Mouse (Mus musculus) neutrophil, adult 5-6 weeks (primary cell): ENCODE results near the gene Tldc1. TPM values are rescaled to one million over a fixed set of nuclear protein-coding genes. Genes with fewer than 3 reads are reported as not detected.

ENCODE experiments used
- ATAC-seq: fragments of 151-379, 151-347 bp; 2 replicates; pipeline ENCODE4 v1.8.0; 2017; ENCODE audit warnings: mild to moderate bottlenecking, moderate TSS enrichment; ENCODE audit not compliant: insufficient number of reproducible peaks, poor library complexity, low FRiP score, severe bottlenecking; ENCODE audit errors: extremely low read depth
- total RNA-seq: library from RNA; stranded (forward); fragments of 200-1000 nt; gene quantifications from 2 replicates; pipeline ENCODE4 v1.2.3, GENCODE M21; 2017

The Tldc1 gene
- total RNA-seq, 1 experiment from 2014 or later: 4.2 TPM

DNA sequence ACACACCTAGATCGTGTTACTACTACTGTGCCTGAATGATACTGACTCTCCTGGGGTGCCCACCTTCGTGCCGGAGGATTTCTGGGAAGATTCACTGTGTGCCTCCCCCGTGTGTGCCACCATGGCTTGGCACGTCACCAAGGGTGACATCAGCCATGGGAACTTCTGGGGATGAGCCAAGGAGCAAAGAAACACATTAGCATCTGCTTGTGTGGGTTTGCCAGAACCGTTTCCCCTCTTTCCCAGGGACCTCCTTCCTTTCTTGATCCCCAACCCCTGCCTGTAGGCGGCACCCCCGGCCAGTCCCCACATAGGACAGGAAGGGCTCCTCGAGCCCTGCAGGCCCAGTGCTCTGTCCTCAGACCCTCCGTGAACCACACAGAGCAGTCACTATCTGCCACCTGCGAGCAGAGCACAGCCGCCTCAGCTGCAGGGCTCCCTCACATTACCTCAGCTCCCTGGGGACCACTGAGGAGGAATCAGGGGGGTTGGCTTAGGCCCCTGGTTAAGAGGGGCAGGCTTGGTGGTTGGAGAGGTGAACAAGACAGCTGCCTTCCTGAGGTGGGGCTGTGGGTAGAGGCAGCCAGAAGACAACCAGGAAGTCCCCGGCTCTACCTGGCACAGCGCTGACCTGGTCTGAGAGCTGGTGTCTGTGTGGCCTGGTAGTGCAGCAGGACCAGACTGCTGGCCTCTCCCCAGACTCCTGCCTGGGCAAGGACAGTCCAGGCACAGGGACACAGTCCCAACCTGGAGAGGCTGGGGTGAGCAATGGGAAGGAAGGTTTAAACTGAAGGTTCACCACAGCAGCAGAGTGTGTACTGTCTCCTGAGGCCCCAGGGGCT, 28.4 kb upstream of the Tldc1 start:
- ATAC-seq: peak; percentile 85

DNA sequence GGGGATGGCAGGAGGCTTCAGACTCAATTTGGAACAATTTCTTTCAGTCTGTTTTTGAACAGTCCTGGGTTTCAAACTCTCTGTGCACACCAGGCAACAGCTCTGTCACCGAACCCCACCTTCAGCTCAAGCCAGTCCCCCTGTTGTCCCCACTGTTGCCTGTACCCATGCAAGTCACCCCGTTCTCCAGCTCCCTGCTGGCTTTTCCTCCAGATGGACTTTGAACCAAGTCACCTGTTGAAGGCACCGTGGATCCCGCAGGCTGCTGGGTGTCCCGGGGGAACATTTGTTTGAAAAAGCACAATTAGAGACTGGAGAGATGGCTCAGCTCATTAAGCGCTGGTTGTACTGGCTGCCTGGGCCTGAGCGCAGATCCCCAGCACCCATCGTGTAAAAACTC, 27.1 kb upstream of the Tldc1 start:
- ATAC-seq: no peak

- no peak for ATAC-seq
Observed at GRCm38 (mm10) chr8:119802592-119802991, 24.4 kb upstream of the Tldc1 start.

- no peak for ATAC-seq
Observed at GRCm38 (mm10) chr8:119801168-119801567, 23.0 kb upstream of the Tldc1 start.

DNA sequence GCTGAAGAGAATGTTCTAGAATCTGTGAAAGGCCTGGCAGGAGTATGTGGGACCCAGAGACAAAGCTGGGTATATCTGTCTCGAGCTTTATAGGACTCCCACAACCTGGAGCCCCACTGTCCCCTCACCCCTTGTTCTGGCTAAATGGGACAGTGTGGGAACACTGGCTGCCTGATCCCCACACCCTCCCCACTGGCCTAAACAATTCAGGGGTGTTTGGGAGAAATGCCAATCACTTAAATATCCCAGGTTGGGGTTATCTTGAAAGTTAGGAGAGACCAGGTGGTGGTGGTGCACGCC, 20.7 kb upstream of the Tldc1 start:
- ATAC-seq: no peak

- ATAC-seq: peak; percentile 67
Observed at GRCm38 (mm10) chr8:119798170-119798964, 20.2 kb upstream of the Tldc1 start.

GRCm38 (mm10) chr8:119795651-119796050, 17.4 kb upstream of the Tldc1 start:
- ATAC-seq: no peak

DNA sequence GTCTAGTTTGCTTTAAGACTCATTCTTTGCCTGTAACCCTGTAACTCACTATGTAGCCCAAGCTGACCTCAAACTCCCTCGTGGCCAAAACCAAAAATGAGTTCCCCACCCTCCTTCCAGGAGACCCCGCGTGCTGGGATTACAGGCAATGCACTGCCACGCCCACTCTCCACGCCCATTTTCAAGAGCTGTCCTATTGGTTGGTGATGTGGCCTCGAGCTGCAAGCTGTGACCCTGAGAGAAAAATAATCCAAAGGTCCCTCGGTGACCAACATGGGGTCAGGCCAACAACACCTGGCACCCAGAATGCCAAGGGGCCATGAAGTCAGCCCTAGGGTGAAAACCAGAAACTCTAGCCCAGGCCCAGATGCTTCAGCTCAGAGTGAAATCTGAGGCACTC, 16.5 kb upstream of the Tldc1 start:
- ATAC-seq: no peak

- no peak for ATAC-seq
Observed at GRCm38 (mm10) chr8:119791804-119792704, 13.8 kb upstream of the Tldc1 start.

DNA sequence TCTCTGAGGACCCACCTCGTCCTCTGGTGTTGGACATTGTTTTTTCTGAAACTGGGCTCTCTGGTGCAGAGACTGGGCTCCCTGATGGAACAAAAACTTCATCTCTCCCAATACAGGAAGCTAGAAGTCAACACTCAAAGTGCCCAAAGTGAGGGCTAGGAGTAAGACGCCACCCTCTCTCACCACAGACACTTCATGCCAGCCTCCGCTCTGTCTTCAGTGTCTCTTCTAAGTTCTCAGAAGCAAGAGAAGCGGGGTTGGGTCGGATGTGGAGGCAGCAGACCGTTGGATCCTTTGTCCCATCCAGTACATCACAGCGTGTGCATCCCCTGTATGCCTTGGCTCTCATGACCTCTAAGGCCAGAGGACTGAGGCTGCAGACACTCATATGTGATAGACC, 11.4 kb upstream of the Tldc1 start:
- no peak for ATAC-seq

DNA sequence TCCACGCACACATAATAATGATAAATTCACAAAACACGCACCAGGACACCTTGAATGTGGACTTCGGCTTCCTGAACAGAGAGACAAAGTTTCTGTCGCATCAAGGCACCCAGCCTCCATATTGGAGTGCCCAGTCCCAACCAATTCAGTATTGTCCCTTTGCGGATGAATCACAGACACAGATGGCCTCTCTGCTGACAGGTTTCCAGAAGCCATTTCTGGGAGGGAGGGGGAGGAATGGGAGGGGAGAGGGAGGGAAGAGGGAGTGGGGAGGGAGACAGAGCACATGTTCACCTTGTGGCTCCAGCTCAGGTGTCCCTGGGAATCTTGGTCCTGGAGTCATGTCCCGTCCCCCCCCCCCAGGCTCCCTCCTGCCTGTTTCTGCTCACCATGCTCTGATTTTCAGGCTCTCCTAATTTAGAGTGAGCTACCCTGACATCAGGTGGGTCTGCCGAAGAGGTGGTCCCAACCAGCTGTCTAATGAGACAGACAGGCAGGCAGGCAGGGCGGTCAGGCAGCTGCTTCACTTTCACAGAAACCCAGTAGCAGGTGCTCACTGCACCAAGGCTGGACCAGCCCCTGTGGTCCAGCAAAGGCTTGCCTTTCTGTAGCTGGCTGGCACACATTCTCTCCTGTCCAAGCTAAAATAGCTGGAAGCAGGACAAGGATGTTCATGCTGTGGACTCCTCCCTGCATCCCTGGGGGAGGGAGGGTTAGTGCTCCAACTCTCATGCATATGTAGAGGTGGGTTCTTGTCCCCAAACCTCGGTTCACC, 10.6 kb upstream of the Tldc1 start:
- no peak for ATAC-seq

DNA sequence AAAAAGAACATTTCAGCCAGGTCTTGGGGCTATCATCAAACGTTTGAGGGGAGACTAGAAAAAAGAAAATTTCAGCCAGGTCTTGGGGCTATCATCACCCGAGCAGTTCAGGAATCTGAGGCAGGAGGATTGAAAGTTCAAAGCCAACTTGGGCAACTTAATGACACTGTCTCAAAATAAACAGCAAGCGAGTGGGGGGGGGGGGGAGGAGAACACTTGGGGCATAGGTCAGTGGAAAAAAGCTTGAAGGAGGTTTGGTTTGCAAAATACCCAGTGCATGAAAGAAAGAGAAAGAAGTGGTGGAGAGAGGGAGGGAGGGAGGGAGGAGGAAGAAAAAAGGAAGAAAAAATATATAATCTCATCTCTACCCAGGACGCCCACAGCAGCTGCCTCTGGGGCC, 9.1 kb upstream of the Tldc1 start:
- ATAC-seq: no peak

DNA sequence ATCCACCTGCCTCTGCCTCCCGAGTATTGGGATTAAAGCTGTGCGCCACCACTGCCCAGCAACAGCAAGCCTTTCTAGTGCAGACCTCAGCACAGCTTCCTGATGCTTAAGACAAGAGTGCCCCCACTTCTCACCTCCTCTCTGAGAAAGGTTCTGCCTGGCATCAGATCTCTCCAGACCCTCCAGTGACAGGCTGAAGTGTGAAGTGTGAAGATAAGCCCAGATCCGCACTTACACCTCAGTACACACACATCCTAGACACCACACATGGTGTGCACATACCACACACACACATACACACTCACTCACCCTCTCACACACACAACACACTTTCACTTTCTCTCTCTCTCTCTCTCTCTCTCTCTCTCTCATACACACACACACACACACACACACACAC, 8.7 kb upstream of the Tldc1 start:
- ATAC-seq: no peak

- ATAC-seq: no peak
Observed at GRCm38 (mm10) chr8:119785764-119786405, 7.7 kb upstream of the Tldc1 start.

- ATAC-seq: no peak
Observed at GRCm38 (mm10) chr8:119784676-119785075, 6.5 kb upstream of the Tldc1 start.

DNA sequence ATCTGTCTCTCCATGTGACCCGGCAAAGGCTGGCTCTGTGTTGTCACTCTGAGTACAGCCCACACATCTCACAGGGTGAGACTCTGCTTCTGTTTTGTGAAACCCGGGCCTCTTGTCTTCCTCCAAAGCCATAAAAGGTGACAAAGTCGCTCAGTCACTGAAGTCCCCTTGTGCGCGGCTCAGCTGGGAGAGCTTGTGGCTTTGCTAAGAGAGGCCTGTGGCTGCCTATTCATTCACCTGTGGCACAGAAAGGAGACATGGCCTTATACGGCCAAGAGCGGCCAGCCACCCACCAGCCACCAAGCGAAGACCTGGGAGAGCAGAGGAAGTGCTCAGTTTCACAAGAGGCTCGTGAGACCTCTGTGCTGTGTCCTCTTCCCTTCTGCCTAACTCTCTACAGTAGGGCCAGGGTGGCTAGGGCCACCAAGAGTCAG, 5.9 kb upstream of the Tldc1 start:
- ATAC-seq: peak; percentile 69

GRCm38 (mm10) chr8:119783579-119783978, 5.4 kb upstream of the Tldc1 start:
- ATAC-seq: no peak

GRCm38 (mm10) chr8:119782715-119783114, 4.5 kb upstream of the Tldc1 start:
- peak; percentile 23; the same call in 1 of the 2 replicates for ATAC-seq
